Mouse (Mus musculus): ENCODE measurements around the gene Cplx3. TPM values are rescaled to one million over a fixed set of nuclear protein-coding genes. Genes with fewer than 3 reads are reported as not detected.

Gene Cplx3
- not detected in 2 replicates for polyA plus RNA-seq (2015; fragmentation: Nextera tagmentation; extraction: Ambion mirVana)

- Histone ChIP-seq H3K9ac (no peak within 1 kb of the TSS), H3K36me3 (no peaks in the 10 kb centered on the region), H3K4me2 (no peak within 1 kb of the TSS), H3K4me1 (replicated peaks) (peaks cover 12% of the 10 kb centered on the region), H3K4me3 (no peak within 1 kb of the TSS), H3K9me3 (replicated peaks) (no peaks in the 10 kb centered on the region), H3K27me3 (peaks cover 54% of the 10 kb centered on the region), H3K27ac (no peak within 1 kb of the TSS)
- WGBS: 5% methylated on average over 24 of the region's 24 CpGs
- ATAC-seq (replicated peaks; ENCODE audit: insufficient number of reproducible peaks, insufficient read depth, low FRiP score, low read depth): peak; percentile 54; the same call in 1 of the 2 replicates
Observed at GRCm38 (mm10) chr9:57606139-57606851, at the start of gene Cplx3. Gene Cplx3, minus strand, starts transcription at chr9:57606281.

- no peak overlapping the region for H3K27ac ChIP-seq
Observed at GRCm38 (mm10) chr9:57655749-57656148, 49.7 kb upstream of the Cplx3 start.

DNA sequence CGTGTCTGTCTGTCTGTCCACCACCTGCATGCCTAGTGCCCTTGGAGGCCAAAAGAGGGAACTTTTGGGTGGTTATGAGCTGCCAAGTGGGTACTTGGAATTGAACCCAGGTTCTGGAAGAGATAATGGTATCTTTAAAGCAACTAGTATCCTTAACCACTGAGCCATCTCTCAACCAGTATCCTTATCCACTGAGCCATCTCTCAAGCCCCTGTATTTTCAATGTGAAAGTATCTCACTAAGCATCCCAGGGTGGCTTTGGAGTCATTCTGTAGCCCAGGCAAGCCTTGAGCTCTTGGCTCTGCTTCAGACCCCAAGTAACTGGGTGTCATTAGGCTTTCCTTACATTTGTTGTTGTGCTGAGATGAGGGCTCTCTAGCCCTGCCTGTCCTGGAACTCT, 48.9 kb upstream of the Cplx3 start:
- H3K36me3 ChIP-seq: no peaks in the 10 kb centered on the region
- no peak overlapping the region for H3K27ac ChIP-seq
- no peak overlapping the region for H3K4me3 ChIP-seq
- peaks cover 12% of the 10 kb centered on the region for H3K4me1 ChIP-seq (replicated peaks)
- ATAC-seq (replicated peaks; ENCODE audit: insufficient number of reproducible peaks, insufficient read depth, low FRiP score, low read depth): no peak
- no peak overlapping the region for H3K4me2 ChIP-seq
- H3K27me3 ChIP-seq: peaks cover 7% of the 10 kb centered on the region; the same call in 1 of the 2 replicates
- H3K9me3 ChIP-seq (replicated peaks): no peaks in the 10 kb centered on the region
- no peak overlapping the region for H3K9ac ChIP-seq
- WGBS: 95% methylated on average over 1 of the region's 1 CpGs

More at GRCm38 (mm10) chr9:57655749-57656148, 49.7 kb upstream of the Cplx3 start:
- WGBS: 3% methylated on average over 11 of the region's 11 CpGs
- Histone ChIP-seq H3K4me1 (replicated peaks) (peaks cover 11% of the 10 kb centered on the region), H3K4me3 (peak overlapping the region; percentile 20; the same call in 1 of the 2 replicates), H3K9me3 (replicated peaks) (no peaks in the 10 kb centered on the region), H3K4me2 (peak overlapping the region; percentile 59), H3K9ac (peak overlapping the region; percentile 30; the same call in 1 of the 2 replicates), H3K27me3 (peaks cover 7% of the 10 kb centered on the region; the same call in 1 of the 2 replicates), H3K36me3 (no peaks in the 10 kb centered on the region)
- peak; percentile 74; the same call in 1 of the 2 replicates for ATAC-seq (replicated peaks; ENCODE audit: insufficient number of reproducible peaks, insufficient read depth, low FRiP score, low read depth)

DNA sequence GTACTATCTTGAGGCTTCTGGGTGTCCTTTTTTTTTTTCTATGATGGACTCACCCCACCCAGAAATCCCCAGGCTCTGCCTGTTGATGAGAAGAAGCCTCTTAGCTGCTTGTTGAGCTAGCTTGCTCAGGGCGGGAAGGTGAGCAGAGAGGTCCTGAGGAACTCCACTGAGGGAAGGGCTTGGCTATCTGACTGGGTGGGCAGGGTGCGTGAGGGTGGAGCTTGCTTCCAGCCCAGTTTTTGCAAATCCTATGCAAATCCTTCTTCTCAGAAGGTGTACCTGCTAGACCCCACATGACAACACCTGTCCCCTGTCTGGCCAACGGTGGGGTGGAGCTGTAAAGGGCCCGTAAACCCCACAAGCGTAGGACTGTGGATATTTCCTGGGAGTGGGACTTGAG, 47.2 kb upstream of the Cplx3 start, which contains the start of gene Csk:
Gene Csk (minus strand): TSS at position 349 of the 400 bp plus-strand sequence.
- no peak within 1 kb of the TSS for H3K4me2 ChIP-seq
- H3K4me3 ChIP-seq: no peak within 1 kb of the TSS
- H3K27me3 ChIP-seq: peaks cover 7% of the 10 kb centered on the region; the same call in 1 of the 2 replicates
- no peak within 1 kb of the TSS for H3K27ac ChIP-seq
- H3K36me3 ChIP-seq: no peaks in the 10 kb centered on the region
- H3K4me1 ChIP-seq (replicated peaks): peaks cover 12% of the 10 kb centered on the region
- no peak for ATAC-seq (replicated peaks; ENCODE audit: insufficient number of reproducible peaks, insufficient read depth, low FRiP score, low read depth)
- H3K9me3 ChIP-seq (replicated peaks): no peaks in the 10 kb centered on the region
- H3K9ac ChIP-seq: no peak within 1 kb of the TSS
- 68% methylated on average over 5 of the region's 5 CpGs for WGBS

GRCm38 (mm10) chr9:57652855-57653254, 46.8 kb upstream of the Cplx3 start:
- Histone ChIP-seq H3K9ac (no peak overlapping the region), H3K27me3 (peaks cover 7% of the 10 kb centered on the region; the same call in 1 of the 2 replicates), H3K4me3 (no peak overlapping the region), H3K9me3 (replicated peaks) (no peaks in the 10 kb centered on the region), H3K4me1 (replicated peaks) (peaks cover 12% of the 10 kb centered on the region), H3K4me2 (no peak overlapping the region), H3K36me3 (no peaks in the 10 kb centered on the region), H3K27ac (no peak overlapping the region)
- no peak for ATAC-seq (replicated peaks; ENCODE audit: insufficient number of reproducible peaks, insufficient read depth, low FRiP score, low read depth)
- 65% methylated on average over 3 of the region's 3 CpGs for WGBS

DNA sequence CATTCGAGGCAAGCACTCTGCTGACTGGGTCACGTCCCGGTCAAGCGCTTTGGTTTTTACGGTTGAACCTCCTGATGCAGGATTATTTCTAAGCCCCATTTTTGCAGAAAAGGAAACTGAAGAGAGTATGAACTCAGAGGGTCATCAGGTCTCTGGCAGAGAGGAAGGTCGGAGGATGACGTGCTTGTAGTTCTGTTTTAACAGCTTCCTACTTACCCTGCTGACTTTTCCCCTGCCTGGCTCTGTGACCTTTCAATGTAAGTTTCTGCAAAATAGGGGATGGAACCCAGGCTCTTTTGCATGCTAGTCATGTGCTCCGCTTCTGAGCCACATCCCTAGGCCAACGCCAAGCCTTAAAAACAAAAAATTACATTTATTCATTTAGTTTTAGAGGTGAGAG, 46.3 kb upstream of the Cplx3 start:
- no peaks in the 10 kb centered on the region for H3K9me3 ChIP-seq (replicated peaks)
- H3K27me3 ChIP-seq: peaks cover 7% of the 10 kb centered on the region; the same call in 1 of the 2 replicates
- ATAC-seq (replicated peaks; ENCODE audit: insufficient number of reproducible peaks, insufficient read depth, low FRiP score, low read depth): no peak
- peaks cover 12% of the 10 kb centered on the region for H3K4me1 ChIP-seq (replicated peaks)
- H3K9ac ChIP-seq: no peak overlapping the region
- WGBS: 75% methylated on average over 9 of the region's 9 CpGs
- H3K4me3 ChIP-seq: no peak overlapping the region
- no peak overlapping the region for H3K27ac ChIP-seq
- H3K36me3 ChIP-seq: no peaks in the 10 kb centered on the region
- no peak overlapping the region for H3K4me2 ChIP-seq

DNA sequence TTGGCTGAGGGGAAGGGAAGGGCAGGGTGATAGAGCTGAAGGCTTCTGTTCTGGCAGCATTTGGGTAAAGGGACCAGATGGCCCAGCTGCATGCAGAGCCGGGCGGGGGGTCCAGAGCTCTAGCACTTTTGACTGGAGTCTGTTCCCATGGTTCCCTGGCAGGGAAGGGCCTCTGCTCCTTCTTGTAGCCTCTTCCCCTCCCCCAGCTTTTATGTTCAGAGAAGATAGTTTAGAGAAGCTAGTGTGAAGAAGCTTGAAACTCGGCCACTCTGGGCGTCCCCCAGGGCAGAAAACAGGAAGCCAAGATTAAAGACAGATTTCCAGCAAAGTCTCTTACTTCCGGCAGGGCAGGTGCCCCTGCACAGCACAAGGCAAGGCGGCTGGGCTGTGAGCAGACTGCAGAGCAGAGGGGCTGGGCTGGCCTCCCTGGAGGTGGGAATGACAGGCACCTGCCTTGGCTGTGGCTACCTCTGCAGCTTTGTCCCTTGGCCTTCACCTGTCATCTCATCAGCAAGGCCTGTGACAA, 44.8 kb upstream of the Cplx3 start:
- Histone ChIP-seq H3K4me3 (no peak overlapping the region), H3K27me3 (peaks cover 7% of the 10 kb centered on the region; the same call in 1 of the 2 replicates), H3K9ac (no peak overlapping the region), H3K36me3 (no peaks in the 10 kb centered on the region), H3K9me3 (replicated peaks) (no peaks in the 10 kb centered on the region), H3K27ac (peak overlapping the region; percentile 27; the same call in 1 of the 2 replicates), H3K4me1 (replicated peaks) (peaks cover 10% of the 10 kb centered on the region), H3K4me2 (no peak overlapping the region; the same call in 1 of the 2 replicates)
- WGBS: 32% methylated on average over 6 of the region's 6 CpGs
- no peak for ATAC-seq (replicated peaks; ENCODE audit: insufficient number of reproducible peaks, insufficient read depth, low FRiP score, low read depth)

DNA sequence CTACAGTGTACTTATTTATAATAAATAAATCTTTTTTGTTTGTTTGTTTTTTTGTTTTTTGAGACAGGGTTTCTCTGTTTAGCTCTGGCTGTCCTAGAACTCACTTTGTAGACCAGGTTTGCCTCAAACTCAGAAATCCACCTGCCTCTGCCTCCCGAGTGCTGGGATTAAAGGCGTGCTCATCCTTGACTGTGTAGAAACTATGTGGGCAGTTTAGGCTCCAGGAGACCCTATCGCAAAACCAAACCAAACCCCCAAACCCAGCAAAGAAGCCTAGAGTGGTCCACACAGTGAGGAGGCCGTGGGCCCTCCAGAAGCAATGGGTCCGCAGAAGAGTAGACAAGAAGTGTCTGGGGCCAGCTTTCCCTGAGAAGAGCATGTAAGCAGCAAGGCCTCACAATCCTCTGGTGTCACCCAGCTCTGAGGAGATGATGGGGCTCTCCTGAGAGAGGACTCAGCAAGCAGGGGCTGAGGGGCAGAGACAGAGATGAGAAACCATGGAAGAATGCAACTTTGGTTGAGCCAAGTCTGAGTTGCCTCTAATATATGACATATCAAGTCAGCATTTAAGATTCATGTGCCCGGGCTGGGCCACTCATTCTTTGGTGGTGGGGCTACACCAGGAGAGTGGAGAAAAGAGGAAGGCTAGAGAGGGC, 44.2 kb upstream of the Cplx3 start:
- 80% methylated on average over 6 of the region's 6 CpGs for WGBS
- no peak overlapping the region for H3K4me2 ChIP-seq
- peaks cover 11% of the 10 kb centered on the region; the same call in 1 of the 2 replicates for H3K4me1 ChIP-seq (replicated peaks)
- H3K9me3 ChIP-seq (replicated peaks): no peaks in the 10 kb centered on the region
- H3K36me3 ChIP-seq: no peaks in the 10 kb centered on the region
- no peak for ATAC-seq (replicated peaks; ENCODE audit: insufficient number of reproducible peaks, insufficient read depth, low FRiP score, low read depth)
- H3K27ac ChIP-seq: peak overlapping the region; percentile 27; the same call in 1 of the 2 replicates
- H3K27me3 ChIP-seq: peaks cover 7% of the 10 kb centered on the region; the same call in 1 of the 2 replicates
- no peak overlapping the region for H3K9ac ChIP-seq
- no peak overlapping the region for H3K4me3 ChIP-seq

- H3K4me1 ChIP-seq (replicated peaks): peaks cover 30% of the 10 kb centered on the region
- H3K27ac ChIP-seq: peak overlapping the region; percentile 24; the same call in 1 of the 2 replicates
- no peak overlapping the region for H3K9ac ChIP-seq
- H3K36me3 ChIP-seq: no peaks in the 10 kb centered on the region
- no peak for ATAC-seq (replicated peaks; ENCODE audit: insufficient number of reproducible peaks, insufficient read depth, low FRiP score, low read depth)
- no peak overlapping the region for H3K4me2 ChIP-seq
- H3K4me3 ChIP-seq: no peak overlapping the region
- 58% methylated on average over 4 of the region's 4 CpGs for WGBS
- no peaks in the 10 kb centered on the region for H3K9me3 ChIP-seq (replicated peaks)
- H3K27me3 ChIP-seq: no peaks in the 10 kb centered on the region
Observed at GRCm38 (mm10) chr9:57647286-57648108, 41.4 kb upstream of the Cplx3 start.

GRCm38 (mm10) chr9:57646551-57647103, 40.5 kb upstream of the Cplx3 start:
- Histone ChIP-seq H3K27ac (peak overlapping the region; percentile 24; the same call in 1 of the 2 replicates), H3K9me3 (replicated peaks) (no peaks in the 10 kb centered on the region), H3K27me3 (no peaks in the 10 kb centered on the region), H3K9ac (no peak overlapping the region), H3K4me2 (no peak overlapping the region), H3K36me3 (no peaks in the 10 kb centered on the region), H3K4me3 (no peak overlapping the region), H3K4me1 (replicated peaks) (peaks cover 36% of the 10 kb centered on the region)
- WGBS: 71% methylated on average over 12 of the region's 12 CpGs
- ATAC-seq (replicated peaks; ENCODE audit: insufficient number of reproducible peaks, insufficient read depth, low FRiP score, low read depth): no peak
